Mouse (Mus musculus) CH12.LX (cell line): ENCODE measurements around the gene Aldoart2.

Experiments
- CTCF ChIP-seq, 2 experiments: IDR thresholded peaks in 1 of 2; conservative IDR thresholded peaks in 1 of 2; 2 replicates each; pipeline ENCODE4 v1.5.1; 2011 to 2012; ENCODE audit warnings: low read depth in 2 of 2, low read length in 2 of 2, improper control_type of control experiment in 1 of 2, inconsistent platforms in 1 of 2, mild to moderate bottlenecking in 1 of 2, moderate library complexity in 1 of 2
- ELF1 ChIP-seq: IDR thresholded peaks from 2 replicates; pipeline ENCODE4 v1.6.1; 2014; ENCODE audit warnings: low read depth, mild to moderate bottlenecking, inconsistent platforms, low read length, improper control_type of control experiment
- EP300 ChIP-seq: IDR thresholded peaks from 2 replicates; pipeline ENCODE4 v1.6.1; 2011; ENCODE audit warnings: low read length, improper control_type of control experiment
- GABPA ChIP-seq: IDR thresholded peaks from 2 replicates; pipeline ENCODE4 v1.6.1; 2012; ENCODE audit warnings: low read depth, low read length, improper control_type of control experiment, inconsistent platforms; ENCODE audit not compliant: insufficient replicate concordance
- JUND ChIP-seq: conservative IDR thresholded peaks from 2 replicates; pipeline ENCODE4 v1.6.1; 2011; ENCODE audit warnings: low read depth, low read length, improper control_type of control experiment
- POLR2A ChIP-seq: IDR thresholded peaks from 2 replicates; pipeline ENCODE4 v1.6.1; 2011; ENCODE audit warnings: low read depth, mild to moderate bottlenecking, improper control_type of control experiment, low read length
- SMC3 ChIP-seq: IDR thresholded peaks from 2 replicates; pipeline ENCODE4 v1.6.1; 2011; ENCODE audit warnings: low read depth, low read length, improper control_type of control experiment
- TBP ChIP-seq: conservative IDR thresholded peaks from 2 replicates; pipeline ENCODE4 v1.6.1; 2011; ENCODE audit warnings: low read depth, low read length, improper control_type of control experiment
- ZC3H11A ChIP-seq: IDR thresholded peaks from 2 replicates; pipeline ENCODE4 v1.6.1; 2012; ENCODE audit warnings: low read depth, mild to moderate bottlenecking, inconsistent platforms, low read length, improper control_type of control experiment

DNA sequence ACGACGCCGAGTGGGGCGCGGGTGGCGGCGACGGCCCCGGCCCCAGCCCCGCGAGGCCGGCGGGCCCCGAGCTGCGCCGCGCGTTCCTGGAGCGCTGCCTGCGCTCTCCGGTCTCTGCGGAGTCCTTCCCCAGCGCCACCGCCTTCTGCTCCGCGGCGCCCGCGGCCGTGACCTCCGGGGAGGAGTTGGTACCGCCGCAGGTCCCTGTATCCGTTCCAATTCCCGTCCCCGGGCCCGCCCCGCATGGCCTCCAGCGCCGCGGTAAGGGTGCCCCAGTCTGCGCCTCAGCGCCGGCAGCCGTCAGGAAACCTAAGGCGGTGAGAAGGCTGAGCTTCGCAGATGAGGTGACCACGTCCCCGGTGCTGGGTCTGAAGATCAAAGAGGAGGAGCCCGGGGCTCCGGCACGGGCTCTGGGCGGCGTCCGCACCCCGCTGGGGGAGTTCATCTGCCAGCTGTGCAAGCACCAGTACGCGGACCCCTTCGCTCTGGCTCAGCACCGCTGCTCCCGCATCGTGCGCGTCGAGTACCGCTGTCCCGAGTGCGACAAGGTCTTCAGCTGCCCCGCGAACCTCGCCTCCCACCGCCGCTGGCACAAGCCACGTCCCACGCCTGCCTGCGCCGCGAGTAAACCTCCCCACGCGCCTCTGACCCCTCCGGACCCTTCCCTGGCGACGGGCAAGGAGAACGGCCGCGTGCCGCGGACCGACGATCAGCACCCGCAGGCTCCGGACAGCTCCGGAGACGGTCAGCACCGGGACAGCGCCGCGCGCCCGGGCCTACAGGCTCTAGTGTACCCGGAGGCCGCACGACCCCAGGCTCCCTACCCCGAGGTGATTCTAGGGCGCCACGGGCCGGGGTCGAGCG, 34.8 kb downstream of the Aldoart2 start:
- TF ChIP-seq ELF1 (no peak), ZC3H11A (no peak), EP300 (no peak), CTCF (conservative IDR thresholded peaks at IDR 0.05 in 1 of 2, IDR thresholded peaks at IDR 0.05 in 1 of 2; ENCODE audit: low read depth in 2 of 2, low read length in 2 of 2) (no peak), TBP (no peak), GABPA (no peak), JUND (no peak), POLR2A (no peak), SMC3 (no peak)
